Mouse (Mus musculus) forebrain, embryonic 10.5 days (tissue): Measurements from ENCODE around the gene Fgfr2. TPM values are rescaled to one million over a fixed set of nuclear protein-coding genes. Genes with fewer than 3 reads are reported as not detected.
A peak's percentile ranks its signal among the peaks of the same experiment; 100 is the strongest.

Experiments used
- DNase-seq: peaks from one replicate; pipeline ENCODE4 v3.0.0-alpha.2; 2017; ENCODE audit warnings: low spot score; ENCODE audit errors: extremely low spot score
- H3K27ac ChIP-seq: fragments of 300-500 bp; sonication (generic); 2 replicates; pipeline ENCODE4 v1.5.1; 2016; ENCODE audit warnings: mild to moderate bottlenecking
- H3K27me3 ChIP-seq: fragments of 300-500 bp; sonication (generic); 2 replicates; pipeline ENCODE4 v1.6.1; 2016; ENCODE audit warnings: mild to moderate bottlenecking; ENCODE audit not compliant: poor library complexity, severe bottlenecking
- H3K36me3 ChIP-seq: fragments of 300-500 bp; sonication (generic); replicated peaks from 2 replicates; pipeline ENCODE4 v1.6.1; 2016; ENCODE audit warnings: mild to moderate bottlenecking, moderate library complexity
- H3K4me1 ChIP-seq: fragments of 300-500 bp; sonication (generic); 2 replicates; pipeline ENCODE4 v1.6.1; 2016
- H3K4me3 ChIP-seq: fragments of 300-500 bp; sonication (generic); 2 replicates; pipeline ENCODE4 v1.5.1; 2016; ENCODE audit warnings: mild to moderate bottlenecking, moderate library complexity
- H3K9me3 ChIP-seq: fragments of 300-500 bp; sonication (generic); 2 replicates; pipeline ENCODE4 v1.6.1; 2016; ENCODE audit warnings: mild to moderate bottlenecking, moderate library complexity
- WGBS: fragments of 180-500 bp; shearing (Covaris S2); methylation state at CpG from one replicate; pipeline ENCODE4 v1.1.7; 2016; 5-methylcytosine and 5-hydroxymethylcytosine counted together
- polyA plus RNA-seq: library from polyadenylated mRNA; unstranded; fragments of >200 nt; fragmentation: Nextera tagmentation; extraction: Ambion mirVana; gene quantifications from 2 replicates; pipeline ENCODE4 v1.2.1, GENCODE M21; 2016

The Fgfr2 gene
- polyA plus RNA-seq, 1 experiment from 2014 or later, result 55.7 TPM

DNA sequence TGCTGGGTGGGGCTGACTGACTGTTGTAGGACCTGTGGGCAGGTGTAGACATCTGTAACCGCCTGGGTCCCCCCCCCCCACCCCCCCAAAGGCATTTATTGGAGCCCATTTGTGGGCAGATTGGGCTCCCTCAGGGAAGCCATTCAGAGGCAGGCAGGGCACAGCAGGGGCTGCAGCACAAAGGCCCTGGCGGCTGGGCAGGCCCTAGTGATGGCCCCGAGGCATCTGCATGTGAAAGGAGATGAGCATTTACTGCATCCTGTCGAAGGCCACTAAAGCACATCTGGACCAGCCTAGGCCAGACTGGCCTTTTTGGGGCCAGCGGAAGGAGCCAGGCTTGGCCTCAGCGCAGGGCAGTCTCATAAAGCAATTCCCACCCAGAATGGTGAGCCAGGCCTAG lies 506.8 kb downstream of the Fgfr2 start:
- H3K4me3 ChIP-seq, result no peak overlapping the region
- H3K27me3 ChIP-seq, result peaks cover 38% of the 10 kb centered on the region
- WGBS, result 9% methylated on average over 6 of the region's 6 CpGs
- no peaks in the 10 kb centered on the region for H3K36me3 ChIP-seq
- H3K27ac ChIP-seq, result peak overlapping the region; percentile 49
- no peaks in the 10 kb centered on the region for H3K9me3 ChIP-seq
- no peak for DNase-seq
- H3K4me1 ChIP-seq, result peaks cover 26% of the 10 kb centered on the region

DNA sequence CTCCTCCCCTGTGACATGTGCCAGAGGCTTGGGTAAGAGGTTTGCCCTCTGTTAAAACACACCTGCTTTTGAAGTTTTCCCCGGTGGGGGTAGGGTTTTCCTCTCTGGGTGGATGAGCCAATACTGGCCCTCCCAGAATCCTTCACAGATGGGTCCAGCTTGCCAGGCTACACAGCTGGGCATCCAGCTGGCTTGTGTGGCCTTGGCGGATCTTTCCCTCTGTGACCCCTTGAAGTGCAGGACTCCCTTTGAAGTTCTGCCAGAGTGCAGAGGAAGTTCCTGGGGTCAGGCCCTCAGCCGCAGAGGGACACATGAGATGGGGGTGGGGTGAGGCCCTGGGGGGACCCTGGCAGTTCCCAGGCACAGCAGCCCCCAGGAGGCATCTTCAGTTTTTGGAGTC lies 507.8 kb downstream of the Fgfr2 start:
- Histone ChIP-seq H3K27ac (0 out of 2 replicates have a peak overlapping the region, but pooled peaks have one; percentile 8), H3K4me1 (peaks cover 34% of the 10 kb centered on the region), H3K27me3 (peaks cover 35% of the 10 kb centered on the region), H3K9me3 (no peaks in the 10 kb centered on the region), H3K36me3 (no peaks in the 10 kb centered on the region), H3K4me3 (no peak overlapping the region)
- no peak for DNase-seq
- 16% methylated on average over 3 of the region's 3 CpGs for WGBS

DNA sequence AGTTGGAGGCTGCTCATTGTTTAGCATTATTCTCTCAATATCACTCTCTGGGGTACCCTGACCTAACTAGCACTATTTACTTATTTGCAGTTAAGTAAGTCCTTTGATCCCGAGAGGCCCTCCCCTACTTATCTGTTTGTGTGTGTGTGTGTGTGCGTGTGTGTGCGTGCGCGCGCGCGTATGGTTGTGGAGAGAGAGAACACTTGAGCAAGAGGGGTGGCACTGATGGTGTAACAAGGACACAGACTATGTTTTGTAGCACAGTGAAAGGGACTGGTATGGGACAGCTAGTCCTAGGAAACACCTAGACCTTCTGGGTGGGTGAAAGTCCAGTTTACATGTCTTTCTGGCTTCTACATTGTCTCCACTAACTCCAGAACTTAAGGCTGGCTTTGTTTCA lies 511.6 kb downstream of the Fgfr2 start:
- no peaks in the 10 kb centered on the region for H3K36me3 ChIP-seq
- no peak overlapping the region for H3K4me3 ChIP-seq
- H3K27me3 ChIP-seq, result peaks cover 60% of the 10 kb centered on the region
- no peak overlapping the region for H3K27ac ChIP-seq
- peaks cover 32% of the 10 kb centered on the region for H3K4me1 ChIP-seq
- 96% methylated on average over 8 of the region's 8 CpGs for WGBS
- no peak for DNase-seq
- no peaks in the 10 kb centered on the region for H3K9me3 ChIP-seq

DNA sequence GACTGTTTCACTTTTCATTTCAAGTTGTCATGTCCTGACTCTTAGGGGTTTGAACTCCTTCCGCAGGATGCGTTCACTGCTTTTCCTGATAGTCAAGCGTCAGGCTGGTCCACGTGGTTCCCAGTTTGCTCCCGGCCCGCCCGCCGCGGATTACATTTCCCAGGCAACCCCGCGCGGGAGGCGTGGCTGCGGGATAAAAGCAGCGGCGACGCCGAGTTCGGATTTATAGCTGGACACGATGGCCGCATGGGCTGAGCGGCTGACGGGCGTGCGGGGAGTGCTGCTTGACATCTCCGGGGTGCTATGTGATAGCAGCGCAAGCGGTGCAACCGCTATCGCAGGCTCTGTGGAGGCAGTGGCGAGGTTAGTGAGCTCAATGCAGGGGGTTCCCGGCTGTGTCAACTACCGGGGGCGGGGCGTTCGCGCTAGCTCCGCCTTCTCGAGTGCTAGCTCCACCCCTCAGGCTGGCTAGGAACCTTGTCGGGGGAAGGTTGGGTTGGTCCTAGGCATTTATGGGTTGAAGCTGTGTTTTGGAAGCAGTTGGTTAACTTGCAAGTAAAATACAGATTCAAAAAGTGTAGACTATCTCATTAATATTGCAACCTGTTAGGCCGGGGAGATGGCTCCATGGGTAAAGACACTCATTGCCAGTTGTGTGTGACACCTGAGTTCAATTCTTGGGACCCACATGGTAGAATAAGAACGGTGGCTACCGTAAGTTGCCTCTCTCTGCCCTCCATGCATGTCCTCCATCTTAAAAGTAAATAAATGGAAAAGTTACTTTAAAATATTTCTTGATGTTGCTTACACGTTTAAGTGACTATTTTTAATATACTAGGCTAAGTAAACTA lies 512.5 kb downstream of the Fgfr2 start, which contains the start of gene Lhpp:
TSS of gene Lhpp (plus strand) at position 171 of the 851 bp plus-strand sequence.
- WGBS, result 8% methylated on average over 44 of the region's 44 CpGs
- H3K9me3 ChIP-seq, result no peaks in the 10 kb centered on the region
- H3K4me1 ChIP-seq, result peaks cover 24% of the 10 kb centered on the region
- peak within 1 kb of the TSS; percentile 70 for H3K4me3 ChIP-seq
- DNase-seq, result peak; percentile 89
- H3K27ac ChIP-seq, result peak within 1 kb of the TSS; percentile 85
- H3K27me3 ChIP-seq, result peaks cover 61% of the 10 kb centered on the region
- no peaks in the 10 kb centered on the region for H3K36me3 ChIP-seq

DNA sequence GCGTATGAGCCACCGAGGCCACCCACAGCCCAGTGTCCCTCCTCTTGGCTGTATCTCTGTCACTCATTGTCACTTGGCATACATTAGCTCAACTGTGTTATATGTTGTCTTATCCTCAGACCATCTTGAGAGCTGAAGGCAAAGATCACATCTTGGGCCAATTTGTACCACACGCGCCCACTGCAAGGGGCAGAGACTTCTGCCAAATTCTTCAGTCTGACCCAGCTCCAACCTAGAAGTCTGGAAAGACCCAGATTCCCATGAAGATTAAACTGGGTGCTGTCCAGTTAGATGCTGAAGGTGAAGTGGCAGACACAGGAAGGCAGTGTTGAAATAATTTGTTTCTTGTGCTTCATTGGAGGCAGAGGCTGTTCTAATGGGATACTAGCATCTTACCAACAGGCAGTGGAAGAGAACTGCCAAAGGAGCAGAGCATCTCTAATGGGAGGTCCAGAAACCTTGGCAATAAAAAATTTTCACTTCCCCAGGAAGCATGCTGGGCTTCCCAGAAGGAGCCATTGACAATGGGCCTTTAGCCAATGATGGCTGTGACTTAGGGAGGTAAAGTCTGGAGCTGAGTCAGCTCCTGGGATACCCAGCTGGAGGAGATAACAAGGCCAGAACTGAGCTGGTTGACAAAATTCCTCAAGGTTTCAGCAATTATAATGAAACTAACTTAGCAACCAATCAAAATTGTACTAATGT lies 514.7 kb downstream of the Fgfr2 start:
- 98% methylated on average over 4 of the region's 4 CpGs for WGBS
- DNase-seq, result no peak
- Histone ChIP-seq H3K4me1 (peaks cover 14% of the 10 kb centered on the region), H3K27ac (no peak overlapping the region), H3K36me3 (no peaks in the 10 kb centered on the region), H3K9me3 (no peaks in the 10 kb centered on the region), H3K4me3 (no peak overlapping the region), H3K27me3 (peaks cover 66% of the 10 kb centered on the region)

DNA sequence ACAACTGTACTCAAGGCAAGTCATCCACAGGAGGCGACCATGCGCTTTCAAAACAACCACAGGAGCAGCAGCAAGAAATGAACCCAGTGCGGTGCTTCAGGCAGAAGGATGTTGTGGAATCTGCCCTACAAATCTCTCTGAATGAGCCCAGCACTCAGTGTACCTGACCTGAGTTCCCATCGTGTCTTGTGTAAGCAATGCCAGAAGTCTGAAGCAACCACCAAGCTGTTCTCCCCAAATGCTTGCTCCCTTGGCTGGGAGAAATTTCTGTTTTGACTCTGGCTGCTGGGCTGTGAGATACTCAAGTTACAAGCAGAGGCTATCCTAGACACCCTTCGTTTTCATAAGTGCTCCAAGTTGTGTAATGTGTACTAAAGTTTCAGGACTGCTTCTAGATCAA lies 517.5 kb downstream of the Fgfr2 start:
- Histone ChIP-seq H3K27me3 (peaks cover 93% of the 10 kb centered on the region), H3K9me3 (no peaks in the 10 kb centered on the region), H3K36me3 (no peaks in the 10 kb centered on the region), H3K27ac (no peak overlapping the region), H3K4me3 (no peak overlapping the region), H3K4me1 (peaks cover 14% of the 10 kb centered on the region)
- no peak for DNase-seq
- WGBS, result 71% methylated on average over 5 of the region's 5 CpGs

DNA sequence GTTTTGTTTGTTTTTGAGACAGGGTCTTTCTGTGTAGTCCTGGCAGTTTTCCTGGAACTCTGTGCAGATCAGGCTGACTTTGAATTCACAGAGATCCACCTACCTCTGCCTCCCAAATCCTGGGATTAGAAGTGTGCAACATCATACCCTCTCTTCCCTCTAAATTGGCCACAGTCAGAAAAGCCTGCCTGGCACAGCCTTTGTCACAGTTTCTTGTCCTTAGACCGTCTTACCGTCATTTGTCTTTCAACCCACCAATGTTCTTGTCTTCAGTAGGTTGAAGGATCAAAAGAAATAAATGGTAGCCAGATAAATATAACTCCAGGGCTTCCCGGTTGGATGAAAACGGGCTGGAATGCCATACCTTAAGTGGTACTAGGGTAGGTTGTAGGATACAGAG lies 518.4 kb downstream of the Fgfr2 start:
- no peaks in the 10 kb centered on the region for H3K36me3 ChIP-seq
- no peaks in the 10 kb centered on the region for H3K9me3 ChIP-seq
- no peak for DNase-seq
- WGBS, result 89% methylated on average over 4 of the region's 4 CpGs
- no peak overlapping the region for H3K4me3 ChIP-seq
- H3K27me3 ChIP-seq, result peaks cover 98% of the 10 kb centered on the region
- H3K27ac ChIP-seq, result no peak overlapping the region
- peaks cover 17% of the 10 kb centered on the region for H3K4me1 ChIP-seq

DNA sequence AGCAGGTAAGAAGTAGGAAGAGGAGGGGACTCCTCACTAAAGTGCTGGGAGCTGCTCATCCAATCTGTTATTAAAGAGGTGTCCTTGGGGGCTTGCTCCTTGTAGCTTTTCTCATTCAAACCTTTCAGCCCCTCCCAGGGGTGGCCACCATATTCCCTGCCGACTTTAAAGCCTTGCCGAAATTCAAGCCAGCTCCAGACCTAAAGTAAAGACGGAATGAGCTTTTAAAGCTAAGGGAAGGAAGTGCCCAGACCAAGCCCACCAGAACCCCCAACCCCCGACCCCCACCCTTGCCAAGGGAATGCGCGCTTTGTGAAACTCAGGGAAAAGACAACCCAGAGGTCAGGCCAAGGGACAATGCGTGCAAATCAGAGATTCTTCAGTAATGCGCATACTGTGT lies 522.2 kb downstream of the Fgfr2 start:
- H3K27me3 ChIP-seq, result peaks cover 100% of the 10 kb centered on the region
- H3K4me3 ChIP-seq, result no peak overlapping the region
- H3K9me3 ChIP-seq, result no peaks in the 10 kb centered on the region
- H3K4me1 ChIP-seq, result peaks cover 48% of the 10 kb centered on the region
- no peak for DNase-seq
- no peaks in the 10 kb centered on the region for H3K36me3 ChIP-seq
- 2% methylated on average over 8 of the region's 8 CpGs for WGBS
- H3K27ac ChIP-seq, result no peak overlapping the region

DNA sequence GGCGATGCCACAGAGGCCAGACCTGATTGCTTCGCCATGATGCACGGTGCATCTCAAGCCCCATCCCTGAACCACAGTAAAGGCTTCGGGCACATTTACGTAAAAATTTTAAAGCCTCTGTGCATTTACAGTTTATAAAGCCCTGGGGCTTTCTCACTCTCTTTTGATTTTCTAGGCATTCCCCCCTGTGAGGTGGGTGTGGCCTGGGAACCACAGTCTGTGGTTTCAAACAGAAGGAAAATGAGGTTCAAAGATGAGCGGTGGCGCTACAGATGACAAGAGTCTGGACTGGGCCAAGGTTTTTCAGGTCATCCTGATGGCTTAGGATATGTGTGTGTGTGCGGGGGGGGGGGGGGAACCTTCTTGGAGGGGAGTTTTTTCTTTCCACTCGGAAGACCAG lies 523.1 kb downstream of the Fgfr2 start:
- DNase-seq, result no peak
- WGBS, result 0% methylated on average over 9 of the region's 9 CpGs
- no peaks in the 10 kb centered on the region for H3K36me3 ChIP-seq
- no peak overlapping the region for H3K27ac ChIP-seq
- peaks cover 48% of the 10 kb centered on the region for H3K4me1 ChIP-seq
- peak overlapping the region; percentile 56 for H3K4me3 ChIP-seq
- H3K27me3 ChIP-seq, result peaks cover 100% of the 10 kb centered on the region
- no peaks in the 10 kb centered on the region for H3K9me3 ChIP-seq

DNA sequence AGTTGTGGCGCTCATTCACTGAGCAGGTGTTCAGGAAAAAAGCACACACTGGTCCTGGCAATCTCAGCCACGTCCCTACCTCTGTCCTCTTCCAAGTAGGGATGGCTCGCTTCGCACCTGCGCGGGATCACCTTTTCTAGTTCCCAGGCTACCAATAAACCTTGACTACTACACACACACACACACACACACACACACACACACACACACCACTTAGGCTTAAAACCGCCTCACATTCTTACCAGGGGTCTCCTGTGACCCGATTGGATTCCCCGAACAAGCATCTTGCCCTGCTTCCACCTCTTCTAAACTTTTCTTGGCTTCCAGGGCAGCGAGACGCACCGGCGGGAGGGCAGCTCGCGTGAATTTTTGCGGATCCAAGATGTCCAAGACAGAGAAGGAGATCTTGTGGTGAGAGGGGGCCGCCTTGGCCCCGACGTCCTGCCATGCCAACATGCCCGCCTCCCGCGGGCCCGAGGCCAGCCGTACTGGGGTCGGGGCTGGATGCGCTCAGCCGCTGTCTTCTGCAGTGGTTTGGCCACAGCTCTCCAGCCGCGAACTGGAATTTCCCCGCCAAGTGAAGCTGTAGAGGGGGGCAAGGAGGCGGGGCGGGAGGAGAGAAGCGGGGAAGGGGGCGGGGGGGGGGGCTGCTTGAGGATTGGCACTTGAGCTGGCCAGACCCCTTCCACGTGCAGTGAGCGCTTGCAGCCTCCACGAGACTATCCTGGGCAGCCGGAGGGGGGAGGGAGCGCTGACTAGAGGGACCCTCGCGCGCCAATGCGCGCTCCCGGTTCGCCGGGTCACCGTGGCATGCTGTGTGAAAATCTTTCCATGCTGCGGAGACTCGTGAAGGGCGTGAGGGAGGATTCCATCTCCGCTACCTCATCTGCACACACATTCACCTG lies 523.8 kb downstream of the Fgfr2 start, which contains the start of gene Nkx1-2:
TSS of gene Nkx1-2 (minus strand) at position 567 of the 905 bp plus-strand sequence.
- H3K4me1 ChIP-seq, result peaks cover 48% of the 10 kb centered on the region
- peaks cover 100% of the 10 kb centered on the region for H3K27me3 ChIP-seq
- peak; percentile 38 for DNase-seq
- no peak within 1 kb of the TSS for H3K27ac ChIP-seq
- H3K36me3 ChIP-seq, result no peaks in the 10 kb centered on the region
- under 1% methylated on average over 48 of the region's 52 CpGs for WGBS
- no peaks in the 10 kb centered on the region for H3K9me3 ChIP-seq
- peak within 1 kb of the TSS; percentile 56 for H3K4me3 ChIP-seq

DNA sequence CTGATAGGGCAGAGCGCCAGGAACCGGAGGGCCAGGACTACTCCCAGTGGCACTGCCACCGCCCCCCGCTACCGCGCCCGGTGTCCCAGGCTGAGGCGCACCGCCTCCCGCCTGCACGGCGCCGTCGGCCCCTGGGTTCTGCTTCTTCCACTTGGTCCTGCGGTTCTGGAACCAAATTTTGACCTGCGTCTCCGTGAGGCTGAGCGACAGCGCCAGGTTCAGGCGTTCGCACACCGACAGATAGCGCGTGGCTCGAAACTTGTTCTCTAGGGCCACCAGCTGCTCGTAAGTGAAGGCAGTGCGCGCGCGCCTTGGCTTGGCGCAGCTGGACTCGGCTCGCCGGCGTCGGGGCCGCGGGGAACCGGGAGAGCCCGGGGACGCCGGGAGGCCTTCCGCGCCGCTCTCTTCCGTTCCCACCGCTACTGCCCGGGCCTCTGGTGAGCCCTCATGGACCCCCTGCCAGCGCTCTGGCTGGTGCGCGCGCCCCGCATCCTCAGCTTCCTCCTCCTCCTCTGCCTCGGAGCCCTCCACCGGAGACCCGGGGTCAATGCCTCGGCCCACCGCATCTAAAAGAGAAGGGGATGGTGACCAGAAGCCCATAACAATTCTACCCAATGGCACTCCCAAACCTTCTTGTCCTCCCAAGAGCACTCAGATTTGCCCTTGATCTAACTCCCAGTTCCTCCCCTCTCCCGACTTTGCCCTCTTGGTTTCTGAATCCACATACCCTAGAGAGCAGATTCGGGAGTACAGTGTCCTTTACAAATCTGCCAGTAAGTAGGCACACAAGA lies 525.7 kb downstream of the Fgfr2 start:
- WGBS, result under 1% methylated on average over 55 of the region's 60 CpGs
- H3K27me3 ChIP-seq, result peaks cover 99% of the 10 kb centered on the region
- DNase-seq, result peak; percentile 51
- H3K9me3 ChIP-seq, result no peaks in the 10 kb centered on the region
- H3K4me3 ChIP-seq, result peak overlapping the region; percentile 57
- H3K4me1 ChIP-seq, result peaks cover 48% of the 10 kb centered on the region
- H3K36me3 ChIP-seq, result no peaks in the 10 kb centered on the region
- no peak overlapping the region for H3K27ac ChIP-seq
